Mouse (Mus musculus) kidney, adult 2 months (tissue): Measurements from ENCODE around the gene Myo1e. TPM values are rescaled to one million over a fixed set of nuclear protein-coding genes. Genes with fewer than 3 reads are reported as not detected.

Source experiments
- DNase-seq: peaks from one replicate; pipeline ENCODE4 v3.0.0; 2021
- H3K27ac ChIP-seq: fragments of 200-500 bp; 2 replicates; pipeline ENCODE4 v1.5.1; 2012; ENCODE audit warnings: low read depth, low read length, control low read depth, inconsistent platforms; ENCODE audit not compliant: insufficient read depth
- H3K27me3 ChIP-seq: fragments of 200-500 bp; replicated peaks from 2 replicates; pipeline ENCODE4 v1.6.1; 2012; ENCODE audit warnings: mild to moderate bottlenecking, moderate library complexity, low read length, inconsistent platforms; ENCODE audit not compliant: control insufficient read depth, insufficient read depth
- H3K36me3 ChIP-seq: fragments of 200-500 bp; 2 replicates; pipeline ENCODE4 v1.6.1; 2012; ENCODE audit warnings: mild to moderate bottlenecking, moderate library complexity, low read length, inconsistent platforms; ENCODE audit not compliant: control insufficient read depth, insufficient read depth
- H3K4me1 ChIP-seq: fragments of 200-500 bp; 2 replicates; pipeline ENCODE4 v1.6.1; 2011; ENCODE audit warnings: low read length; ENCODE audit not compliant: control insufficient read depth, insufficient read depth
- H3K4me3 ChIP-seq: fragments of 200-500 bp; 2 replicates; pipeline ENCODE4 v1.5.1; 2011; ENCODE audit warnings: mild to moderate bottlenecking, low read depth, low read length, control low read depth; ENCODE audit not compliant: insufficient read depth
- CTCF ChIP-seq: fragments of 200-500 bp; conservative IDR thresholded peaks from 2 replicates; pipeline ENCODE4 v1.5.1; 2011; ENCODE audit warnings: low read depth, mild to moderate bottlenecking, control low read depth, low read length, moderate library complexity, mixed read lengths; ENCODE audit not compliant: insufficient read depth, insufficient read length
- POLR2A ChIP-seq: fragments of 200-500 bp; IDR thresholded peaks from one replicate; pipeline ENCODE4 v1.6.1; 2011; ENCODE audit warnings: low read depth, low read length, control low read depth
- WGBS: fragments of 180-500 bp; shearing (Covaris S2); methylation state at CpG from one replicate; pipeline ENCODE4 v1.1.7; 2018; 5-methylcytosine and 5-hydroxymethylcytosine counted together
- polyA plus RNA-seq: library from polyadenylated mRNA; depleted of rRNA; stranded (reverse); fragments of >200 nt; gene quantifications from 2 replicates; pipeline ENCODE4 v1.2.3, GENCODE M21; 2012; rRNA removed

The Myo1e gene
- polyA plus RNA-seq: 13.1 and 14.5 TPM in 2 replicates

GRCm38 (mm10) chr9:70207151-70207831 lies at the start of gene Myo1e:
Gene Myo1e (plus strand): TSS chr9:70207350.
- no peaks in the 10 kb centered on the region for H3K27me3 ChIP-seq
- H3K27ac ChIP-seq: peak within 1 kb of the TSS; percentile 81
- H3K36me3 ChIP-seq: no peaks in the 10 kb centered on the region
- peaks cover 6% of the 10 kb centered on the region; the same call in 1 of the 2 replicates for H3K4me1 ChIP-seq
- TF ChIP-seq POLR2A (peak; percentile 85), CTCF (no peak)
- peak within 1 kb of the TSS; percentile 76 for H3K4me3 ChIP-seq
- DNase-seq: peak; percentile 98
- under 1% methylated on average over 43 of the region's 43 CpGs for WGBS

- no peak overlapping the region for H3K4me3 ChIP-seq
- no peaks in the 10 kb centered on the region for H3K27me3 ChIP-seq
- 59% methylated on average over 10 of the region's 10 CpGs for whole genome bisulfite sequencing
- DNase-seq: no peak
- no peak overlapping the region for H3K27ac ChIP-seq
- TF ChIP-seq POLR2A: no peak
- no peaks in the 10 kb centered on the region for H3K4me1 ChIP-seq
- no peaks in the 10 kb centered on the region for H3K36me3 ChIP-seq
These were observed 47.1 kb upstream of the Myo1e start for GRCm38 (mm10) chr9:70160071-70160470.

- no peak for DNase-seq
- no peaks in the 10 kb centered on the region for H3K36me3 ChIP-seq
- no peak for TF ChIP-seq POLR2A
- peak; percentile 50 for TF ChIP-seq CTCF
- no peak overlapping the region for H3K4me3 ChIP-seq
- no peak overlapping the region for H3K27ac ChIP-seq
- H3K27me3 ChIP-seq: no peaks in the 10 kb centered on the region
- WGBS: 84% methylated on average over 7 of the region's 7 CpGs
- no peaks in the 10 kb centered on the region for H3K4me1 ChIP-seq
These were observed 38.2 kb upstream of the Myo1e start for GRCm38 (mm10) chr9:70168973-70169372.

- 78% methylated on average over 4 of the region's 4 CpGs for WGBS
- no peak overlapping the region for H3K27ac ChIP-seq
- H3K27me3 ChIP-seq: no peaks in the 10 kb centered on the region
- H3K4me1 ChIP-seq: no peaks in the 10 kb centered on the region
- DNase-seq: no peak
- no peaks in the 10 kb centered on the region for H3K36me3 ChIP-seq
- no peak for TF ChIP-seq CTCF
- TF ChIP-seq POLR2A: no peak
- no peak overlapping the region for H3K4me3 ChIP-seq
These were observed 32.8 kb upstream of the Myo1e start for GRCm38 (mm10) chr9:70174291-70174848.

GRCm38 (mm10) chr9:70174896-70175295 lies 32.3 kb upstream of the Myo1e start:
- no peak overlapping the region for H3K4me3 ChIP-seq
- WGBS: 69% methylated on average over 6 of the region's 6 CpGs
- TF ChIP-seq POLR2A: no peak
- no peak for TF ChIP-seq CTCF
- H3K4me1 ChIP-seq: no peaks in the 10 kb centered on the region
- no peak overlapping the region for H3K27ac ChIP-seq
- no peak for DNase-seq
- no peaks in the 10 kb centered on the region for H3K27me3 ChIP-seq
- no peaks in the 10 kb centered on the region for H3K36me3 ChIP-seq

GRCm38 (mm10) chr9:70176291-70176690 lies 30.9 kb upstream of the Myo1e start:
- no peaks in the 10 kb centered on the region for H3K27me3 ChIP-seq
- 94% methylated on average over 3 of the region's 3 CpGs for WGBS
- no peaks in the 10 kb centered on the region for H3K4me1 ChIP-seq
- no peak overlapping the region for H3K4me3 ChIP-seq
- TF ChIP-seq POLR2A (no peak), CTCF (no peak)
- DNase-seq: no peak
- no peaks in the 10 kb centered on the region for H3K36me3 ChIP-seq
- H3K27ac ChIP-seq: no peak overlapping the region

GRCm38 (mm10) chr9:70181719-70182118 lies 25.4 kb upstream of the Myo1e start:
- DNase-seq: no peak
- Histone ChIP-seq H3K36me3 (no peaks in the 10 kb centered on the region), H3K4me3 (no peak overlapping the region), H3K27ac (no peak overlapping the region), H3K4me1 (no peaks in the 10 kb centered on the region), H3K27me3 (no peaks in the 10 kb centered on the region)
- TF ChIP-seq POLR2A (no peak), CTCF (no peak)
- 48% methylated on average over 12 of the region's 12 CpGs for WGBS
